Mouse (Mus musculus) mesoderm, embryonic 11.5 days (tissue): Measurements from ENCODE around the gene Rhoh.

ENCODE experiments used
- DNase-seq: peaks from one replicate; pipeline ENCODE4 v3.0.0-alpha.2; 2012; ENCODE audit warnings: low read depth, low spot score

The Rhoh gene

DNA sequence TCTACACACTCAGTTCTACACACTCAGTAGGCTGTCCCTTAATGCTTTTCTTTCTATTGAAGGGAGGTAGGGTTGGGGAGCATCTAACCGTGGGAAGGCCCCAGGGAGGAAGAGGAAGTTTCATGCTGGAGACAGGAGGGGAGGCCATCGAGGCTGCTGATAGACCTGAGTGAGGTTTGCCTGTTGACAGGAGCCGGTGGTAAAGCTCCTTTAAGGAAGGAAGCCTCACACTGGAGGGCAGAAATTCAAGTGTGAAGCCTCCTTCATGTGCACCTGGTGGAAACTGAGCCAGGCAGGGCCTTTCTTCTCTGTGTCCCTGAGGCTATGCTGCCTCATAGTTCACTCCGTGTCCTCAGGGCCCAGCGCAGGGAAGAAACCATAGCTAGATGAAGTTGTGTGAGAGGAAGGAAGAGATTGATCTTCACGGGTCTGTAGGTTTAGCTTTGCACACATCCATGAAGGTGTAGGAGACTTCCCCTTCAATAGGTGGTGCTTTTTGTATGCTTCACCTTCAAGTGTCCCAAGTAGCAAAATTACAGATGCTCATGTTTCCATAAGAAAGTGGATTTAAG lies 34.2 kb downstream of the Rhoh start:
- no peak for DNase-seq

DNA sequence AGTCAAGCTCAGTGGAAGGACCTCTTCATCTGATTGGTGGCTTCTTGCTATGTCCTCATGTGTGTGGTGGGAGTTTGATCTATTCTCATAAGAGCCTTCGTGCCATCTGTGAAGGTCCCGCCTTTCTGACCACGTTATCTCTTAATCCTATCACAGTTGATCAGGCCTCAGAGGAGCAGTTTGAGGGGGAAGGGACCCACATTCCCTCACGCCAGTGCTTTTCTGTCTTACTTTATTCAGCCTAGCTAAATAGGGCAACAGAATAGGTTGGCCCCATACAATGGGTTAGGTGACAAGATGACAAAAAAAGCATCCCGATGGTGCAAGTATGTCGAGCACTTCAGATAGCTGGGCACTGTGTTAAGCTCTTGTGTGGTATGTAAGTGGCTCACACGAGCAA lies 34.8 kb downstream of the Rhoh start:
- DNase-seq: no peak

DNA sequence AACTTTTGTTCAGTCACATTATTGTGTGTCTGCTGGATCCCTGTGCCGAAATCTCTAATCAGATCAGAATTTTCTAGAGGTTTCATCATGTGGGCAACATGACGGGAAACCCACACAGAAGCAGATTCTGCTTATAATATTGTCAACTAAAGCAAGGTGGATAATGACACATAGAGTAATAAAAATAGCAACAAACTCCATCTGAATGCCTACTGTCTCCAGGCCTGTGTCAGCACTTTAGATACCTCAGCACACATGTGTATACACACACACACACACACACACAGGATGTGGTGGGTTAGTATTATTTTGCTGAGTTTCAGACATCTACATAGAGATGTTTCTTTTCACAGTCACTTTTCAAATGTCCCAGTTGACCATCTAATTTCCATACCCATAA lies 36.7 kb downstream of the Rhoh start:
- DNase-seq: no peak

DNA sequence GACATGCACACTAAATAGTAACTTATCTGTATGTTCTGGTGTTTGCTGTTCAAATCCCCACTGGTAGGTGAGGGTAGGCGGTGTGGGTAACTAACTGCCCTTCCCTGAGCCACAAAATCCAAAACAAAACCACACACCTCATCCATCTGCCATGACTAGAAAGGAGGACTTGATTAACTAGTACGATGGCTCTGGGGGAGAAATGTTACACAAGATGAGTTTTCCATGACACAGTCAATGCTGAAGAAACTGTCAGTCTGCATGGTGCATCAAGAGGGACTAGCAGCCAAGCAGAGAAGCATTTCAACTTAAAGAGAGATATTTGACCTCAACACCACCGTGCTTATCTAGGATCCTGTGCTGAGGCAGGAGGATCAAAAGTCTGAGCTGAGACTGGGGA lies 37.7 kb downstream of the Rhoh start:
- no peak for DNase-seq

DNA sequence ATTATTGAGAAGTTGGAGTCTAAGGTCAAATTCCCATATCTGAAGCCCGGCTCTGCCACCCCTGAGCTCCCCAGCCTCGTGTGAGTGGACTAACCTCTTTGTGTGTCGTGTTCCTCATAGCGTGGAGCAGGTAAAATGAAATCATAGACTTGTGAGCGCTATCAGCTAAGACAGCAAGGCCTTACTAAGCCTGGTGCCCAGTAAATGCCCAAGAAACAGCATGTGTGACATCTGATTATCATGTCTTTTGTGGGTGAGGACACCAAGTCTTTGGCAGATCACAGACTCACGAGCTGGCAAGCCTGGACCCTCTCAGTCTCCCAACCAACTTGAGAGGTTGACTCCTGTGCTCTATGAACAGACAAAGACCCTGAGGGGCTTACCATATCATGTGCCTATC lies 39.1 kb downstream of the Rhoh start:
- DNase-seq: no peak

DNA sequence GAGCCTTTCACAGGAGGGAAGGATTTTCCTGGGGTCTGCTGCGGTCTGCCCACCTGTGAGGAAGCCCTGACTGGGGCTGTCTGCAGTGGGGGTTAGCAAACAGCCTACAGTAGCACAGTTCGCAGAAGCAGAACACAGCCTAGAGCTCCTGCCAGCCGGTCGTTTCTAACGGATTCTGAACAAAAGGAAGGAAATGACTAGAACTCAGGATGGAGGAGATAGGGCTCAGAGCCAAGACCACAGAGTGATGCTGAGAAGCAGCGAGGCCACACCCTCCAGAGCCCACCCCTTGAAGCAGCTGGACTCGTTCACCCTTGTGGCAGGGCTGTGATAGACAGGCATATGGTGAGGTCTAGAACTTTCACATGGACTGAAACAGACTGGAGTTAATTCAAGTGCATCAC lies 39.9 kb downstream of the Rhoh start:
- DNase-seq: no peak

DNA sequence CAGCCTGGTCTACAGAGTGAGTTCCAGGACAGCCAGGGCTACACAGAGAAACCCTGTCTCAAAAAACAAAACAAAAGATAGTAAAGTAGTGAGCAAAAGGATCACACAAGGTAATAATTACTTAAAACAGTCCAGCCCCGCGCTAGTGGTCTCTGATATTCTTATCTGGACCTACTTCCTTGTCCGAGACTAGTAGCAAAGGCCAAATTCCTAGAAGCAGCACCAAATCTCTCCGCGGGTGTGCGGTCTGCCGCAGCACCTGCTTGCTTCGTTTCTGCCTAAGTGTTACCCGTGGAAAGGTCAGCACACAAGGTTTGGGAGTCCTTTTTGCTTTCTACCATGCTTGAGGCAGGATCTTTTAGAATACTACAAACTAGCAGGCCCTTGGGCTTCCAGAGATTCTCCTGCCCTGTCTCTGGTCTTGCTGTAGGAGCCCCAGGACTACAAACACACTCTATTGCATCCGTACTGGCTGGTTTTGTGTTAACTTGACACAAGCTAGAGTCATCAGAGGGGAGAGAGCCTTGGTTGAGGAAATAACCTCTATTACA lies 40.9 kb downstream of the Rhoh start:
- DNase-seq: no peak

DNA sequence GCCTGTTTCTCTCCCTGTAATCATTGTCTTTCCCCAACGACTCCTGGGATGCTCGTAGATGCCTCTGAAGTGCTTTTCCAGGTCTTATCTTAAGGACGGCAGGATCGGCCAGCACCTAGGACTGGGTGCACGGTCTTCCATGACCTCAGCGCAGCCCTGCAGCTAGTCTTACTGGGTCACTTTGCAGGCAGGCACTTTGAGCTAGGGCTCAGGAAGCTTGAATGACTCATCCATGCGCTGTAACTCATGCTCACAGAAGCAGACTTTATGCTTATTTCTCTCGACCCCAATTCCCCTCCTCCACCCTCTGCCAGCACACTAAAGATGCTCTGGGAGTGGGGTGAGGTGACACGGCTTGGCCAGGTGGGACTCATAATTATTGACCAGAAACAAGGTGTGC lies 41.8 kb downstream of the Rhoh start:
- DNase-seq: no peak

DNA sequence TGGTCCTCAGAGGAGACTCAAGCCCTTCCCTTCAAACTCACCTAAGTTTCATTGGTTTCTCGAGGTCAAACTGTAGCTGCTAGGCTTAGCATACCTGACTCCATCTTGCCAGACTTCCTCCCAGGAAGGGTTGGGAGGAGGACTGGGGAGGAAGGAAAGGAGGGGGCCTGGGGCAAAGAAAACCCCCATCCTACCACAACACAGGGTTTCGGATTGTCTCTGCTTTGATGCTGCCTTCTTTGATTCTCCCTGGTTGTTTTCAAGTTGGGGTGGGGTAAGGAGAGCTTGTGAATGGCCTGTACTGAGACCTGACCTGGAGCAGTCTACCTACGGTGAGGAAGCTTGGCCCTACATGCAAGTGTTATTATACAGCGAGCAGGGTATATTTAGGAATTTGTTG lies 43.5 kb downstream of the Rhoh start:
- DNase-seq: no peak

DNA sequence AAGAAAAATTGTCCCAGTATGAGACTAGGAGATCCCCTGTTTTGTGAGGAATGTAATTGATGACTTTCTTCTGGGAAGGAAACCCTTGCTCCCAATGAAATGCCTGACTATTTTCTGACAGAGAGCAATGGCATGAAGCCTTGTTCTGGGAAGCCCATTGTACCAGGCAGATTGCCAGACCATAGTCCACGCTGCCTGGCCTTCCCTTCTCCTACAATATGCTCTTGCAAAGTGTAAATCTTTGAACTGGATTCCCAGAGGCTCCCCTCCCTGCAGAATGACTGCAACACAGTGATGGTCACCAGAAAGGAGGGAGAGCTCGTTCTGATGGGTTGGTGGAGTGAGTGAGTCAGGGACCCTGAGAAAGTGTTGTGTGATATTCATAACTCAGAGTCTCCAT lies 47.7 kb downstream of the Rhoh start:
- DNase-seq: no peak

DNA sequence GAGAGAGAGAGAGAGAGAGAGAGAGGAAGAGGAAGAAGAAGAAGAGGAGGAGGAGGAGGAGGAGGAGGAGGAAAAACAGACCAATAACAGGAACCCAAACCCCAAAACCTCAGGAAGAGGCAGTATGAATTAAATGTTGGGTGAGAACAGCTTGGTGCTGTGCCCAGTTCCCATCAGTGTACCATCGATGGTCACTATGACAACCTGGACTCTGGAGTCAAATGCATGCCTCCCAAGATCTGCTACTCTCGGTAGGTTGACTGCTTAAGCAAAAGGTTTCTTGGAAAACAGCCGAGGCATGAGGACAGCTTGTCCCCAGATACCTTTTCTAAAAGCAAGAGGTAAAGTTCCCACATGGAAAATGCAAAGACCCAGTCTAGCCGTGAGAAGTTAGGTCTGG lies 48.3 kb downstream of the Rhoh start:
- DNase-seq: no peak

DNA sequence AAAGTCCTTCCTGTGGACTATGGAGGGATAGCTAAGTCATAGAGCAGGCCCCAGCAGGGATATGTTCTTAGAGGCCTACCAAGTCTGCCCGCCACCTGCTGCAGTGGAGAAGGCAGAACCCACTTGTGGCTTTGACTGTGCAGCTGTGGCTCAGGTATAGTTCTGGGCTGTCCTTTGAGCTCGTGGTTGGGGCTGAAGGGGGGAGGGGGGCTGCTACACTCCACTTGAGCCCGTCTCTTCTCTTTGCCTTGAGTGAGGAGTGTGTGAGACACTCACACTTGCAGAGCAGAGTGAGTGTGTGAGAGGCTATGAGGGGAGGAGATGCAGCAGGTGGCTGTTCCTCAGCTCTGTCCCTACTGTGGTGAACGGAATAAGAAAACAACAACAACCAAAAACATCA lies 49.4 kb downstream of the Rhoh start:
- DNase-seq: no peak

DNA sequence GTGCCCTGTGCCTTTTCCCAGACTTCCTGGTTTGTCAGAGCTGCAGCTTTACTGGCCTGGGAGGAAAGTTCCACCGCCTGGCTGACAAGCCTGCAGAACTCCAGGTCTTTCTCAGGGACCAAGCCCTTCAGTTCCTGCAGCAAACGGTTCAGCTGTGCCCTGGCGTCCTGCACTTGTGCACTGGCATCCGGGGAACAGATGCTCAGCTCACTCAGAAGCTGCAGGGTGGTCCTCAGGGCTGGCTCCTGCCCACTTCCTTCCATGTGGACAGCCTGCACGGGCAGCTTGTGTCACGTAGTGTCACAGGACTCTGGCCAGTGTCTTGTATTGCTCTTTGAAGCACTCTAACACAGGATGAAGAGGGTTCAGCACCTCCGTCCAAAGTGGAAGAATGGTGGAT lies 50.7 kb downstream of the Rhoh start:
- DNase-seq: no peak

DNA sequence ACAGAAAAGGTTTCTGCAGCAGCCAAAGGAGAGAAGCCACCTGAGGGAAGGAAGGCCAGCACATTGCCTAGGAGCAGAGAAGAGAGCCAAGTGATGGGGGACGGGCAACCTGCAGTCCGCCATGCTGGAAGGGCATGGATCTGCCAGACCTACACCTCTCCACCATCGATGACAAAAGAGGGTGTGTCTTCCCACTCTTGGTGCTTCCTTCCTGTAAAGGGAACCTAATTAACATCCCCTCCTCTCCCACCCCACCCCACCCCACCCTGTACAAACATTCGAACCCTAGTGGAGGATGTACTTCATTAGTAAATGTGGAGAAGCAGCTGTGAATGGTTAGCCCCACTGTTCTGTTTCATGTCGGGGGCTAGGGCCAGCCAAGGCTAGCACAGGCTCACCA lies 51.2 kb downstream of the Rhoh start:
- no peak for DNase-seq

DNA sequence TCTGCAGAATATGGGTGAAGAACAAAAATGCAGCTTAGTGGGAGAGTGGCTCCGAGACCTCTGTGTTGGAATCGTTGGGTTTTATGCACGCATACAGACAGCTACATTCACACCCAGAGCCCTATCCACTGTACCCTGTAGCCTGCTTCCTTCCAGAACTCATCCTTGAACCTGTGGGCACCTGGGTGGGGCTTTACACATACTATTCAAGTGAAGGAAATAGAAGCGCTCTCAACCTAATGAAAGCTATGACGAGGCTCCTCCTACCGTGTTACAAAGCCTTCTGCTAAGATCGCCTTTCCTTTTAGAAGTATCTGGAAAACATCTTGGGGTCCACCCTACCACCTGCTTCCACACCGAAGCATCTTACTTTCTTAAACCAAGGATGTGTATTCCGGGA lies 52.1 kb downstream of the Rhoh start:
- DNase-seq: no peak

DNA sequence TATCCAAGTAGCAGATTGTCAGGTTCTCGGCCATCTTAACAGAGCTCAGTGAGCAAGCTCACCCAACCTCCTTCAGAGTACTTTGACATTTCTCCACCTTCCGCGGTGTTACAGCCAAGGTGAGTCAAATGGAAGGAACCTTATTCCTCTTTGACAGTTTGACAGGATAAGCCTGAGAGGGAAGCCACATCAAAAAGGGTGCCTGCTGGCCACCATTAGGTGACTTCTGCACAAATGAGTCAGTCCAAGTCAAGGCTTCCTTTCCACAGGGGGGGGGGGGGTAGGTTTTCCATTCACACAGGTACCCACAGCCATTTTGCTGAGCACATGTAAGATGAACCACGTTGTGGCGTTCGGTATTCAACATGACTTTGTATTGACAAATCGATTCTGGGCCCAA lies 53.3 kb downstream of the Rhoh start:
- no peak for DNase-seq

DNA sequence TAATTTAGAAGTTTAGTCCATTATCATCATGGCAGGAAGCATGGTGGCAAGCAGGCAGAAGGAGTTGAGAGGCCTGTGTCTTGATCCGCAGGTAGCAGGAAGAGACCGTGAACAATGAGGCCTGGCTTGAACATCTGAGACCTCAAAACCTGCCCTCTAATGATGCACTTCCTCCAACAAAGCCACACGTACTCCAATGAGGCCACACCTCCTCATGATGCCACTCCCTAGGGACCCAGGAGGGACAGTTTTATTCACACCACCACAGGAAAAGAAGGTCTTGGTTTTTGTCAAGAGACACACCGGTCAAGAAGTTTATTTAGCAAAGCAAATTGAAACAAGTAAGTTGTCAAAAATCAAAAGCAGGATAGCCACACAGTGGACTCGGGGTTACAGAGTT lies 55.9 kb downstream of the Rhoh start:
- no peak for DNase-seq

DNA sequence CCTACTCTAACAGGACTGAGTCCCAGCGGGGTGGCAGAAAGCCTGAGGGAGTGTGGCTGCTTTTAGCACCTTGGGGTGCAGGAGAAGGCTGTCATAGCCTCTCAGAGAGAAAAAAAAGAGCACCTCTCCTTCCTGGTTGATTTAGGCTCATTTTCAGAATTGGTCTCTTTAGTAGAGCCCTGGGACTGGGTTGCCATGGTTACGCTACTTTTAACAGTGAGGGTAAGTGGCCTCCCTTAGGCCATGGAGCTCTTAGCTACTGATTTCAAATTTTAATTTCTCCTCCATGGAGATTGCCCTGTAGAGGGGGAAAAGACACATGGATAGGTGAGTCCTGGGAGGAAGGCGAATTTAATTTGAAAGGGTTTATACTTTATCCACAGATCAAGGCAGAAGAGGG lies 57.6 kb downstream of the Rhoh start:
- peak; percentile 34 for DNase-seq

DNA sequence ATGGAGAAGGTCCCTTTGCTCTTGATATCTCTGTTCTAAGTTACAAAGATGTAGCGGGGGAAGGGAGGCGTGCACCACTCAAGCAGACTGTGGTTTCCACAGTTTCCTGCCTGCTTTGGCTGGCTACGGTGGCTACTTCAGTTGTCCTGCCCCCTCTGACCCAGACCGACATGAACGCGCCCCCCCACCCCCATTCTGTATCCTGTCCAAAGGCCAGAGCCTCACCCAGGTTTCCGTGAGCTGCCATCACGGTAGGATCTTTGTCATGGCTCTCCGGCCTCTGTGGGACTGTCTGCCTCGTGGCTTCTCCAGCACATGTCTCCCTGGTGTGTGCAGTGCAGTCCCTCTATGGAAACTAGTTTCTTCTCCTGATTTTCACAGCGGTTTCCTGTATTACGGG lies 58.3 kb downstream of the Rhoh start:
- DNase-seq: no peak

DNA sequence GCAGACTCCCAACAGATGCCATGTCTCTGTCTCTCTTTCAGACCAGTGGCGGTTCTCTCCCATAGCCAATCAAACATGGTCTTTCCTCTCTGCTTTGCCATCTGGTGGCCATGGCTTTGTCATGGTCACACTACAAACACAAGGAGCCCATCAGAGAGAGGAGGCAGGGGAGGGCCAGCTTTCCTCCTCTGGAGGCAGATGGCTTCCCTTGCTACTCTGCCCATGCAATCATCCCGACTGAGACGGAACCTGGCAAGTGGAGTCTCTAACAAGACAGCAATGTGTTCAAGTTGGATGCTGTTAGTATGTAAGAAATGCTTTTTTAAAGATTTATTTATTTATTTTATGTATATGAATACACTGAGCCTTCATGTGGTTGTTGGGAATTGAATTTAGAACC lies 58.9 kb downstream of the Rhoh start:
- no peak for DNase-seq

DNA sequence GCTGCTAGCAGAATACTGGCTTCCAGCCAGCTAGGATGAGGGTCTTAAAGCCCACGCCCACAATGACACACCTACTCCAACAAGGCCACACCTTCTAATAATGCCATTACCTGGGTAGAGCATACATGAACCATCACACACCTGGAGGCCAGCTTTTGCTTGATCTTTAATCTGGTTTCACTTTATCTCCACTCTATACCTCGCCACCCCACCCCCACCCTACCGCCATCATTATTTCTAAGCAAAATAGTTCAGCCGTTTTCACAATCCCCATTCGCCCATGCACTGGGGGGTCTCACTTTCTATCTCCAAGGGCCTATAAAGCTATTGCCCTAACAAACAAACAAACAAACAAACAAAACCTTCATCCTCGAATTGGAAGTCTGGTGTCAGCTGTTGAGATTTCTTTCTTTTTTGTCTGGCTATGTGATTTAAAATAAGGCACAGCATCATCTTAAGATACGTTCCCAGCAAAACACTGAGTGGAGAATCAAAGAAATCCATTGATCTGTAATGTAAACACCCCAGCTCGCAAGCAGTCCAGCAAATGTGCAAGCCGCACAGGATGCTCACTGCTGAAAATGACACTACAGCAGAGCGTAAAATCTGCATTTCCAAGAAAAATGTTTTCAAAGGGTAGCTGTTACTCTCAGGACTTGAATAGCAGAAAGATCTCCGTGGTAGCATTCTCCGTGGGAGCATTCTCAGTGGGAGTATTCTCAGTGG lies 59.9 kb downstream of the Rhoh start:
- no peak for DNase-seq

DNA sequence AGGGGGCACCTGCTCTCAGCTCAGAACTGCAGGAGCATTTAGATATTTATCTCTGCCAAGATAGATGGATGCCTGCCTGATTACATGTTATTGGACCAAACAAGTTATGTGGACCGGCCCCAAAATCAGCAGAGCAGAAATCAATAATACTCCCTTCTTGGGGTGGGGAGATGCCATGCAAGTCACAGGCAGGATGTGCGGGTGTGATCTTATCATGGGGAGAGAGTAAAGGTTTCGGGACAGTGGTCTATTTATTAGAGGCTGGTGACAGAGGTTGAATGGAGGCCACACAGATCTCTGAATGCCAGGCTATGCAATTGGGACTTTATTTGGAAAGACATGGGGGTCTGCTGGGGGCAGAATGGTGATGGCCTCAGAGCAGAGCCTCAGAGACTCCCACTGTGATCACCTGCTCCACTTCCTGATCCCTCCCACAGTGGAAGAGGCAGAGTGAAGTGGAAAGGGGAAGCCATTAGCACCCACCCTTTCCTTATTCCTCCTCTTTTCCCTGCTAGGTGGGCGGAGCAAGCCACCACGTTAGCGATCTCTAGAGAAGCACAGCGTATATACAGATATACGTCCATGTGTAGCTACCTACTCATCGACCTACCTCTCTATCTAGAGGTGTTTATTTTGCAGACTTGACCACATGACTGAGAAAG lies 60.6 kb downstream of the Rhoh start:
- DNase-seq: no peak

DNA sequence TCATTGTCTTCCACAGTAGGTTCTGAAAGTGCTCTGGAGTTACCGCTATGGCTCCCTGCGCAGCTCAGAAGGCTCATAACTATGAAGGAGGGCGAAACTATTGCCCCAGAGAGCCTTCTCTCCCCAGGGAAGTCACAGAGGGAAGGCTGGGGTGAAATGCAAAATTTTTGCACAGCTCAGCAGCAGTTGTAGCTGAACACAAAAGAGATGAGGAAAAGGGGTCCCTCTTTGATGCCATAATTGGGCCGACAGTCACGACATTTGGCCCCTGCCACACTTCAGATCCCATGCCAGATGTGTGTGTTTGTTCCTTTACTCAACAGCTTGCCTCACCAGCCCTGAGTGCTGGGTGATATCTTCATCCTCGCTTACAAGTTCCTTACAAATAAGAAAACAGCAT lies 65.7 kb downstream of the Rhoh start:
- no peak for DNase-seq
